Mouse (Mus musculus): ENCODE measurements around the gene Rcsd1.

The Rcsd1 gene

GRCm38 (mm10) chr1:165717711-165718542 lies 8.4 kb upstream of the Rcsd1 start:
- no peak for DNase-seq (ENCODE audit: low spot score in 2 of 2)

GRCm38 (mm10) chr1:165716426-165716825 lies 6.9 kb upstream of the Rcsd1 start:
- no peak for DNase-seq (ENCODE audit: low spot score in 2 of 2)

- DNase-seq (ENCODE audit: low spot score in 2 of 2): no peak
Measured at GRCm38 (mm10) chr1:165713798-165714197, 4.2 kb upstream of the Rcsd1 start.

GRCm38 (mm10) chr1:165711914-165712313 lies 2.4 kb upstream of the Rcsd1 start:
- no peak for DNase-seq (ENCODE audit: low spot score in 2 of 2)

GRCm38 (mm10) chr1:165708686-165709380 lies 724 bp downstream of the Rcsd1 start:
- no peak for DNase-seq (ENCODE audit: low spot score in 2 of 2)

GRCm38 (mm10) chr1:165707640-165708322 lies 1.8 kb downstream of the Rcsd1 start:
- DNase-seq (ENCODE audit: low spot score in 2 of 2): peak in 1 of 2 experiments; percentile 12

GRCm38 (mm10) chr1:165707241-165707639 lies 2.3 kb downstream of the Rcsd1 start:
- DNase-seq (ENCODE audit: low spot score in 2 of 2): no peak

- DNase-seq (ENCODE audit: low spot score in 2 of 2): no peak
Measured at GRCm38 (mm10) chr1:165706492-165706891, 3.1 kb downstream of the Rcsd1 start.

- DNase-seq (ENCODE audit: low spot score in 2 of 2): no peak
Measured at GRCm38 (mm10) chr1:165705868-165706348, 3.6 kb downstream of the Rcsd1 start.

GRCm38 (mm10) chr1:165705368-165705767 lies 4.2 kb downstream of the Rcsd1 start:
- no peak for DNase-seq (ENCODE audit: low spot score in 2 of 2)

GRCm38 (mm10) chr1:165704841-165705240 lies 4.7 kb downstream of the Rcsd1 start:
- no peak for DNase-seq (ENCODE audit: low spot score in 2 of 2)

- DNase-seq (ENCODE audit: low spot score in 2 of 2): no peak
Measured at GRCm38 (mm10) chr1:165702221-165703031, 7.1 kb downstream of the Rcsd1 start.

GRCm38 (mm10) chr1:165701562-165701961 lies 8.0 kb downstream of the Rcsd1 start:
- DNase-seq (ENCODE audit: low spot score in 2 of 2): no peak

- no peak for DNase-seq (ENCODE audit: low spot score in 2 of 2)
Measured at GRCm38 (mm10) chr1:165700933-165701518, 8.5 kb downstream of the Rcsd1 start.

- no peak for DNase-seq (ENCODE audit: low spot score in 2 of 2)
Measured at GRCm38 (mm10) chr1:165700376-165700815, 9.2 kb downstream of the Rcsd1 start.

GRCm38 (mm10) chr1:165697701-165698100 lies 11.9 kb downstream of the Rcsd1 start:
- DNase-seq (ENCODE audit: low spot score in 2 of 2): no peak

GRCm38 (mm10) chr1:165696870-165697269 lies 12.7 kb downstream of the Rcsd1 start:
- DNase-seq (ENCODE audit: low spot score in 2 of 2): no peak

- DNase-seq (ENCODE audit: low spot score in 2 of 2): no peak
Measured at GRCm38 (mm10) chr1:165696040-165696439, 13.5 kb downstream of the Rcsd1 start.

GRCm38 (mm10) chr1:165695392-165696014 lies 14.1 kb downstream of the Rcsd1 start:
- DNase-seq (ENCODE audit: low spot score in 2 of 2): no peak

GRCm38 (mm10) chr1:165693856-165694255 lies 15.7 kb downstream of the Rcsd1 start:
- no peak for DNase-seq (ENCODE audit: low spot score in 2 of 2)

Data from cerebellum, postnatal 4 days (tissue).